Mouse (Mus musculus) small intestine, adult 2 months (tissue): ENCODE results near the gene Defb23.

Experiments used
- CTCF ChIP-seq: fragments of 200-500 bp; IDR thresholded peaks from 2 replicates; pipeline ENCODE4 v1.5.1; 2012; ENCODE audit warnings: low read depth, mild to moderate bottlenecking, control low read depth, inconsistent platforms, low read length, moderate library complexity, mixed read lengths; ENCODE audit not compliant: insufficient replicate concordance, insufficient read length; ENCODE audit errors: extremely low read depth
- POLR2A ChIP-seq: fragments of 200-500 bp; IDR thresholded peaks from 2 replicates; pipeline ENCODE4 v1.6.1; 2012; ENCODE audit warnings: low read depth, mild to moderate bottlenecking, control low read depth, inconsistent platforms, low read length, moderate library complexity

GRCm38 (mm10) chr2:152442322-152442721 is 22.1 kb downstream of the Defb23 start:
- TF ChIP-seq POLR2A (no peak), CTCF (no peak)
